Mouse (Mus musculus) liver, adult 2 months (tissue): ENCODE measurements at regions not wholly inside any gene's neighbourhood (a gene's known extent, or its start where the extent isn't known, plus 50 kb on each side); places are given as distances from the start of the nearest gene placed in this dataset.

Experiments
- DNase-seq: peaks from one replicate; pipeline ENCODE4 v3.0.0-alpha.2; 2011; ENCODE audit warnings: low read depth, low spot score; ENCODE audit errors: extremely low read depth
- H3K27ac ChIP-seq: fragments of 200-500 bp; replicated peaks from 2 replicates; pipeline ENCODE4 v1.5.1; 2012; ENCODE audit warnings: low read depth, mild to moderate bottlenecking, control low read depth, inconsistent platforms, low read length; ENCODE audit not compliant: insufficient read depth
- H3K27me3 ChIP-seq: fragments of 200-500 bp; 2 replicates; pipeline ENCODE4 v1.6.1; 2012; ENCODE audit warnings: mild to moderate bottlenecking, moderate library complexity, low read length, inconsistent platforms; ENCODE audit not compliant: control insufficient read depth, insufficient read depth
- H3K36me3 ChIP-seq: fragments of 200-500 bp; 2 replicates; pipeline ENCODE4 v1.6.1; 2012; ENCODE audit warnings: low read length, inconsistent platforms; ENCODE audit not compliant: control insufficient read depth, insufficient read depth
- H3K4me1 ChIP-seq: fragments of 200-500 bp; 2 replicates; pipeline ENCODE4 v1.6.1; 2011; ENCODE audit warnings: low read length; ENCODE audit not compliant: control insufficient read depth, insufficient read depth
- H3K4me3 ChIP-seq: fragments of 200-500 bp; 2 replicates; pipeline ENCODE4 v1.5.1; 2011; ENCODE audit warnings: low read depth, mild to moderate bottlenecking, control low read depth, low read length, moderate library complexity; ENCODE audit not compliant: insufficient read depth
- H3K79me2 ChIP-seq: fragments of 200-500 bp; 2 replicates; pipeline ENCODE4 v1.6.1; 2012; ENCODE audit warnings: inconsistent platforms, mild to moderate bottlenecking, low read length, moderate library complexity; ENCODE audit not compliant: control insufficient read depth, insufficient read depth
- H3K9ac ChIP-seq: fragments of 200-500 bp; 2 replicates; pipeline ENCODE4 v1.6.1; 2012; ENCODE audit warnings: low read depth, mild to moderate bottlenecking, control low read depth, inconsistent platforms, low read length
- CTCF ChIP-seq: fragments of 200-500 bp; IDR thresholded peaks from 2 replicates; pipeline ENCODE4 v1.5.1; 2011; ENCODE audit warnings: low read depth, low read length, control low read depth
- POLR2A ChIP-seq: fragments of 200-500 bp; IDR thresholded peaks from 2 replicates; pipeline ENCODE4 v1.6.1; 2011; ENCODE audit warnings: low read length, control low read depth; ENCODE audit not compliant: insufficient read depth; ENCODE audit errors: extremely low read depth
- WGBS: fragments of 180-500 bp; shearing (Covaris S2); methylation state at CpG from one replicate; pipeline ENCODE4 v1.1.7; 2018; 5-methylcytosine and 5-hydroxymethylcytosine counted together

GRCm38 (mm10) chr13:90659087-90659486 lies 246.1 kb downstream of the Atp6ap1l start:
- Histone ChIP-seq H3K9ac (no peak overlapping the region), H3K27me3 (no peaks in the 10 kb centered on the region), H3K4me3 (no peak overlapping the region), H3K79me2 (no peaks in the 10 kb centered on the region), H3K4me1 (peaks cover 2% of the 10 kb centered on the region; the same call in 1 of the 2 replicates), H3K27ac (no peak overlapping the region), H3K36me3 (no peaks in the 10 kb centered on the region)
- DNase-seq = no peak
- TF ChIP-seq POLR2A = no peak
- no peak for TF ChIP-seq CTCF
- 85% methylated on average over 5 of the region's 5 CpGs for WGBS

- WGBS = 83% methylated on average over 4 of the region's 4 CpGs
- no peak overlapping the region for H3K27ac ChIP-seq
- no peaks in the 10 kb centered on the region for H3K36me3 ChIP-seq
- DNase-seq = no peak
- peaks cover 2% of the 10 kb centered on the region; the same call in 1 of the 2 replicates for H3K4me1 ChIP-seq
- TF ChIP-seq CTCF = no peak
- no peak for TF ChIP-seq POLR2A
- H3K9ac ChIP-seq = no peak overlapping the region
- no peak overlapping the region for H3K4me3 ChIP-seq
- no peaks in the 10 kb centered on the region for H3K27me3 ChIP-seq
- H3K79me2 ChIP-seq = no peaks in the 10 kb centered on the region
Measured at GRCm38 (mm10) chr13:90646356-90646755, 258.8 kb downstream of the Atp6ap1l start.

- no peaks in the 10 kb centered on the region for H3K36me3 ChIP-seq
- H3K27ac ChIP-seq = no peak overlapping the region
- no peak for DNase-seq
- H3K9ac ChIP-seq = no peak overlapping the region
- peaks cover 2% of the 10 kb centered on the region; the same call in 1 of the 2 replicates for H3K4me1 ChIP-seq
- no peak for TF ChIP-seq CTCF
- no peak for TF ChIP-seq POLR2A
- no peaks in the 10 kb centered on the region for H3K27me3 ChIP-seq
- no peaks in the 10 kb centered on the region for H3K79me2 ChIP-seq
- no peak overlapping the region for H3K4me3 ChIP-seq
Measured at GRCm38 (mm10) chr13:90644216-90644615, 260.9 kb downstream of the Atp6ap1l start.

GRCm38 (mm10) chr13:90643575-90644215 lies 261.5 kb downstream of the Atp6ap1l start:
- DNase-seq = peak; percentile 90
- Histone ChIP-seq H3K79me2 (no peaks in the 10 kb centered on the region), H3K36me3 (no peaks in the 10 kb centered on the region), H3K4me1 (peaks cover 2% of the 10 kb centered on the region; the same call in 1 of the 2 replicates), H3K27me3 (no peaks in the 10 kb centered on the region), H3K4me3 (no peak overlapping the region), H3K27ac (no peak overlapping the region), H3K9ac (no peak overlapping the region)
- WGBS = 46% methylated on average over 4 of the region's 4 CpGs
- no peak for TF ChIP-seq POLR2A
- TF ChIP-seq CTCF = no peak

DNA sequence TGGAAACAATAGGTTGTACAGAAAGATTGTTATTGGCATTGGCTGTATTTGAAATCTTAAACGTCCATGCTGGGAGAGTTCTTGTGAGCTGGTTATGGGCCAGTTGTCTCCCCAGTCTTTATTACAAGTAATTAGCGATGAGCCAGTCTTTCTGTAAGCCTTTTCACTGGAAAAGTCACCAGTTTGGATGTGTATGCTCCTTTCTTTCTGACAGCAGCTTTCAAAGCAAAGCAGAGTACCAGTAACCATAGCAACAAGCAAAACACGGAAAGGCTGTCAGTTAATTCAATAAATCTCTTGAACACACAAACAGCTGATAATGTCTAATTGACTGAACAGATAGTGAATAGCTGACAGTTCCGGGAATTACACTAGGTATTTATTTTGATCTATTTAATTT lies 262.0 kb downstream of the Atp6ap1l start:
- H3K79me2 ChIP-seq = no peaks in the 10 kb centered on the region
- no peaks in the 10 kb centered on the region for H3K36me3 ChIP-seq
- peaks cover 2% of the 10 kb centered on the region; the same call in 1 of the 2 replicates for H3K4me1 ChIP-seq
- no peak overlapping the region for H3K27ac ChIP-seq
- WGBS = 42% methylated on average over 4 of the region's 4 CpGs
- H3K27me3 ChIP-seq = no peaks in the 10 kb centered on the region
- no peak overlapping the region for H3K9ac ChIP-seq
- no peak overlapping the region for H3K4me3 ChIP-seq
- TF ChIP-seq POLR2A (no peak), CTCF (no peak)
- DNase-seq = peak; percentile 14

DNA sequence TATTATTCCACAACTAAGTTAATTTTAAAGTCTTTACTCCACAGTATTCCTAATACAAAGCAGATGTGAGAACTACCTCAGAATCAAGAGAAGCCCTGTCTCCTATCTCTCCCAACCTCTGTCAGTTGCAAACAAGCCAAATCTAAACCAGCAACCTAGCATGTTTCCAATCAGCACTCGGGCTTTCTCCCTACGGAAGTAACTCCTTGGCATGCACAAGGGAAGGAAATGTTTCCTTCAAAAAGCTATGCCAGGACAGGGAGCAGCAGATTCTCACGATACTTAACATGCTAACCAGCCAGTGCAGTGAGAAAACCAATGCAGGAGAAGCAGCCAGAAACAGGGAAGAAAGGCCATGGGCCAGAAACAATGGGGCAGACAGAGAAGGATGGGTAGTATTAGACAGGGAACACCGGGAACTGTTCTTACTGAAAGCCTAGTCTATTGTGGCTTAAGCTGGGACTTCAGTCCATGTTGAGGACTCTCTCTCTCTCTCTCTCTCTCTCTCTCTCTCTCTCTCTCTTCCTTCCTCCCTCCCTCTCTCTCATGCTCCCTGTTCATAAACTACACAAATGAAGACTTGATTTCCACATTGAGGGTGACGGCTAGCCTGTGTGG lies 262.8 kb downstream of the Atp6ap1l start:
- H3K9ac ChIP-seq = no peak overlapping the region
- H3K4me1 ChIP-seq = peaks cover 2% of the 10 kb centered on the region; the same call in 1 of the 2 replicates
- 80% methylated on average over 5 of the region's 5 CpGs for WGBS
- no peaks in the 10 kb centered on the region for H3K36me3 ChIP-seq
- H3K4me3 ChIP-seq = no peak overlapping the region
- H3K79me2 ChIP-seq = no peaks in the 10 kb centered on the region
- no peak overlapping the region for H3K27ac ChIP-seq
- no peak for TF ChIP-seq CTCF
- TF ChIP-seq POLR2A = no peak
- H3K27me3 ChIP-seq = no peaks in the 10 kb centered on the region
- no peak for DNase-seq
